Mouse (Mus musculus): ENCODE measurements around the gene Efcab11.

GRCm38 (mm10) chr12:99699379-99700023, 184.7 kb downstream of the Efcab11 start:
- TF ChIP-seq CTCF (conservative IDR thresholded peaks at IDR 0.05 in 1 of 2, IDR thresholded peaks at IDR 0.05 in 1 of 2; ENCODE audit: low read depth in 2 of 2, low read length in 2 of 2) = no peak
- TF ChIP-seq ZMIZ1 (IDR thresholded peaks at IDR 0.05; ENCODE audit: low read depth, low read length) = no peak
- no peak for TF ChIP-seq HCFC1 (IDR thresholded peaks at IDR 0.05; ENCODE audit: low read depth, low read length)
- no peak for TF ChIP-seq MAZ (IDR thresholded peaks at IDR 0.05; ENCODE audit: low read depth, low read length)
- no peak for TF ChIP-seq ZNF384 (IDR thresholded peaks at IDR 0.05; ENCODE audit: low read depth, low read length)
- no peak for TF ChIP-seq MXI1 (IDR thresholded peaks at IDR 0.05; ENCODE audit: low read depth, low read length)
